Mouse (Mus musculus) intestine, embryonic 15.5 days (tissue): ENCODE results near the gene Stpg1. TPM values are rescaled to one million over a fixed set of nuclear protein-coding genes. Genes with fewer than 3 reads are reported as not detected.

Experiments
- ATAC-seq: fragments of 200-750 bp; cut with Nextera tagmentation; 2 replicates; pipeline ENCODE4 v1.8.0; 2017; ENCODE audit warnings: moderate TSS enrichment, moderate library complexity
- H3K27ac ChIP-seq: fragments of 300-500 bp; sonication (generic); 2 replicates; pipeline ENCODE4 v1.5.1; 2015; ENCODE audit warnings: mild to moderate bottlenecking, inconsistent platforms
- H3K27me3 ChIP-seq: fragments of 300-500 bp; sonication (generic); replicated peaks from 2 replicates; pipeline ENCODE4 v1.6.1; 2015; ENCODE audit warnings: inconsistent platforms
- H3K36me3 ChIP-seq: fragments of 300-500 bp; sonication (generic); 2 replicates; pipeline ENCODE4 v1.6.1; 2015; ENCODE audit warnings: inconsistent platforms
- H3K4me1 ChIP-seq: fragments of 300-500 bp; sonication (generic); replicated peaks from 2 replicates; pipeline ENCODE4 v1.6.1; 2015; ENCODE audit warnings: inconsistent platforms
- H3K4me2 ChIP-seq: fragments of 300-500 bp; sonication (generic); replicated peaks from 2 replicates; pipeline ENCODE4 v1.6.1; 2015; ENCODE audit warnings: mild to moderate bottlenecking, inconsistent platforms
- H3K4me3 ChIP-seq: fragments of 300-500 bp; sonication (generic); replicated peaks from 2 replicates; pipeline ENCODE4 v1.5.1; 2015; ENCODE audit warnings: inconsistent platforms
- H3K9ac ChIP-seq: fragments of 300-500 bp; sonication (generic); 2 replicates; pipeline ENCODE4 v1.6.1; 2015; ENCODE audit warnings: inconsistent platforms
- H3K9me3 ChIP-seq: fragments of 300-500 bp; sonication (generic); 2 replicates; pipeline ENCODE4 v1.6.1; 2016; ENCODE audit warnings: inconsistent platforms
- WGBS: fragments of 180-500 bp; shearing (Covaris S2); methylation state at CpG from one replicate; pipeline ENCODE4 v1.1.7; 2015; 5-methylcytosine and 5-hydroxymethylcytosine counted together
- polyA plus RNA-seq: library from polyadenylated mRNA; unstranded; fragments of >200 nt; fragmentation: Nextera tagmentation; extraction: Ambion mirVana; gene quantifications from 2 replicates; pipeline ENCODE4 v1.2.1, GENCODE M21; 2015

Stpg1 gene
- 0.24 and 0.30 TPM in 2 replicates for polyA plus RNA-seq

DNA sequence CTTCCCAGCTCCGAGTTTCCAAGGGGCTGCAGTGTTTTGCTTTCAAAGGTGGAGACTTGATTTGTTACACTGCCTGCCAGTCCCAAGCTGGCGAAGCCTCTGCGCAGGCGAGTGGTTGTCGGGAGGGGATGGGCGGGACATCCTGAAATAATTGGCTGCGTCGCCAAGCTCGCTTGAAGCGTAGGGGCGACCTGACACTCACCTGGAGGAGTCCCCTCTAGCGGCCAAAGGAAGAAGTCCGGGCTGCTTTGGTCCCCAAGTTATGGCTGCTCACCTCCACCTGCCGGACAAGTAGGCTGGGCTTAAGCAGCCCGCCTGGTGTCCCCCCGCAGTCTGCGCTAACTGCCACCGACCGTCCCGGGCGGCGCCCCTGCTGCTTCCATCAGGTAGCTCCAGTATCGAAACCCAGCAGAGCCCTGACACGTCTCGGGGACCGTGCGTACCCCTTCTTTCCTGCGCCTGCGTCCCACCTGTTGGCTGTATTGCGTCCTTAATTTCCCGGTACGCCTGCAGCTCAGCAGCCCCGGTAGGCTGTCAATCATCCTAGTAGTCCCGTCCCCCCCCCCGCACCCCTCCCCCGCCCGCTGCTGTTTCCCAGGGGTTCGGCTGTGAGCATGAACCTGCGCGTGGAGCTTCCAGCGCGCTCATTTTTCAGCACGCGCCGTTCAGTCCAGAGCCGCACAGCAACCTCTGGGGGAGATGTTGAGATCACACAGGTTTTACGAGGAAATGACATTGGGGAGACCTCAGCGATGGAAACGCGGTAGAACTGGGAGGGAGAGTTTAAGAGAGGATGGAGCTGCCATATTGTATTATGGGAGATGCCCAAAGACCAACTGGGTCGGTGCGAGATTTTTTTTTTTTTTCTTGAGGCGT lies at the start of gene Stpg1, which contains the start of gene Nipal3:
Gene Stpg1 (plus strand): TSS at position 270 of the 876 bp plus-strand sequence.
Gene Nipal3 (minus strand): TSS at position 518 of the 876 bp plus-strand sequence.
- Histone ChIP-seq H3K27me3 (no peaks in the 10 kb centered on the region), H3K36me3 (no peaks in the 10 kb centered on the region), H3K4me3 (peak within 1 kb of the TSS; percentile 72), H3K27ac (peak within 1 kb of the TSS; percentile 85), H3K4me1 (peaks cover 13% of the 10 kb centered on the region), H3K9ac (peak within 1 kb of the TSS; percentile 59), H3K9me3 (no peaks in the 10 kb centered on the region), H3K4me2 (peak within 1 kb of the TSS; percentile 94)
- peak; percentile 96 for ATAC-seq
- WGBS, result under 1% methylated on average over 53 of the region's 53 CpGs

DNA sequence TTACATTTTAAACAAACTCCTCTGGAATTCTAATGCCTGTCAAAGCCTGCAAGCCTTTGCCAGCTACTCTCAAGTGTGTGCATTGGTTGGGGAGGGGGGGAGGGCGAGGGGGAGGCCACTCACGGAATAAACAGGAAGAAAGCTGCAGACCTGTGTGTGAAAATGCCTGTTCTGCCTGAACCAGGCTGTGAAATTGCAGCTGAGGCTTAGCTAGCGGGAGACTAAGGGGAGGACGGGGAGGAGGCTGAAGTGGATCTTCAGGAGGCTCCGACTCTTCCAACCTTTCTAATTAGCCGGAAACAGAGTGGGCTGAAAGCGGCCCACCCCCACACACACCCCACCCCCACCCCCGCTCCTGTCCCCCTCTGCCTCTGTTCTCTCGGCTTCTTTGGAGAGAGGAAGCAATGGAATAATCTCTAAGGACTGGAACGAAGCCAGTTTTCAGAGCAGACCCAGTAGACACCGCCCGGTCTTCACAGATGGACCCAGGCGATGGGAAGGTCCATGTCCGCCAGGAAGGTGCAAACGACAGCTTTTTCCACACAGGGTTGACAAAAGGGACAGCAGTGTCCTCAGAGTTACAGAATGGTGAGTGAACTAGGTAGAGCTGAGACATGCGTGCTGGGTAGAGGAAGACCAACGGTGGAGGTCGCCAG lies 43.1 kb upstream of the Stpg1 start:
- H3K4me2 ChIP-seq, result peak overlapping the region; percentile 49
- H3K36me3 ChIP-seq, result no peaks in the 10 kb centered on the region
- no peaks in the 10 kb centered on the region for H3K9me3 ChIP-seq
- H3K27me3 ChIP-seq, result no peaks in the 10 kb centered on the region
- H3K4me3 ChIP-seq, result no peak overlapping the region
- H3K27ac ChIP-seq, result peak overlapping the region; percentile 48; the same call in 1 of the 2 replicates
- 30% methylated on average over 18 of the region's 18 CpGs for WGBS
- no peak for ATAC-seq
- H3K9ac ChIP-seq, result 0 out of 2 replicates have a peak overlapping the region, but pooled peaks have one; percentile 8
- H3K4me1 ChIP-seq, result peaks cover 34% of the 10 kb centered on the region

DNA sequence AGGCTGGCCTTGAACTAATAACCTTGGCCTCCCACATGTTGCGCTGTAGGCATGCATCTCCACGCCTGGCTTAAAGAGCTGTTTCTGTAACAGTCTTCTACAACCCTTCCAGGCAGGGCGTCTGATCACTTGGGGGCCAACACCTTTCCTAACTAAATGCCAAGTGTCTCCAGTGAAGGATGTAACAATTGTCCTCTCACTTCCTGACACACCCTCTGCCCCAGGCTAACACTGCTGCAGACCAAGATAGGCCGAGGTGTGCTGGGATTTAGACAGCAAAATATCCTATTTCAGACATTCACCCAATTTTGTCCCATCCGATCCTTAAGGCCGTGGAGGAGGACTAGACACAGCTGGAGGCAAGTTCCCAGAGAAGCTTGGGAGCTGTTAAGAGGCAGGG lies 41.4 kb upstream of the Stpg1 start:
- no peak overlapping the region for H3K9ac ChIP-seq
- no peak overlapping the region; the same call in 1 of the 2 replicates for H3K4me2 ChIP-seq
- no peaks in the 10 kb centered on the region for H3K36me3 ChIP-seq
- peak overlapping the region; percentile 86 for H3K27ac ChIP-seq
- H3K4me1 ChIP-seq, result peaks cover 34% of the 10 kb centered on the region
- WGBS, result 48% methylated on average over 6 of the region's 6 CpGs
- H3K27me3 ChIP-seq, result no peaks in the 10 kb centered on the region
- peak; percentile 82 for ATAC-seq
- H3K4me3 ChIP-seq, result no peak overlapping the region
- no peaks in the 10 kb centered on the region for H3K9me3 ChIP-seq

DNA sequence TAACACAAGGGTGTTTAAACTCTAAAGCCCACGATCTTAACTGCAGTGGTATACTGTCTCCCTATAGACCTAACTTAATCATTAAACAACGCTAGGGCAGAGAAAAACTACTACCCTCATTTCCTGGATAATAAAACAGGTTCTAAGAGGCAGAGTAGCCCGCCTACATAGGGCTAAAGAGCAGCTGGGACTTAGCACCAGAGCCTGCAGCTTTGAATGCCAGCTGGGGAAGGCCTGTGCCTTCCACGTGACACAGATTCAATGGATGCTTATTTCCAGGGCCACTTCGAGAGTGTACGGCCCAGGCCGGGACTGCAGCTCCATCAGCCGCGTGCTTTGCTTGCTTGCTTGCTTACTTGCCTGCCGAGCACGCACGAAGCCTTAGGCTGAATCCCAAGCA lies 41.0 kb upstream of the Stpg1 start:
- Histone ChIP-seq H3K36me3 (no peaks in the 10 kb centered on the region), H3K9me3 (no peaks in the 10 kb centered on the region), H3K4me1 (peaks cover 34% of the 10 kb centered on the region), H3K4me3 (no peak overlapping the region), H3K4me2 (peak overlapping the region; percentile 30), H3K27ac (peak overlapping the region; percentile 86), H3K9ac (no peak overlapping the region), H3K27me3 (no peaks in the 10 kb centered on the region)
- peak; percentile 95 for ATAC-seq
- WGBS, result 29% methylated on average over 12 of the region's 12 CpGs

DNA sequence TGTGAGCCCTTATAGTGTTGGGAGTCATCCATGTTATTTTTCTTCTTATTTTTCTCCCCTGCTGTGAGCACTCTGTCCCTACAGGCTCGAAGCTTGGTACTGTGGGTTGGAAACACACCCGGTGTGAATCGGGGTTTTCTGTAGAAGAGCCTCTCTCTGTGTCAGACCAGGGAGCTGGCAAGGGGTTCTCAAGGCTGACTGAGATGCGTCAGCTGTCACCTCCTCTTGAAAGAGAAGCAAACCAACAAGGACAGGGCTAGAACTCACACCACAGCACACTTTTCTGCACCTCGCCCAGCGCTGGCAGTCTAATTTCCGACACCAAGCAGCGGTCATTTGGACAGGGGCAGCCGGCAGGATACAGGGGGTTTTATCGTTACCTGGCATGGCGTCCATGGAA lies 31.2 kb upstream of the Stpg1 start:
- H3K27me3 ChIP-seq, result no peaks in the 10 kb centered on the region
- H3K4me3 ChIP-seq, result no peak overlapping the region
- H3K36me3 ChIP-seq, result no peaks in the 10 kb centered on the region
- H3K27ac ChIP-seq, result no peak overlapping the region
- no peak overlapping the region for H3K9ac ChIP-seq
- WGBS, result 94% methylated on average over 11 of the region's 11 CpGs
- H3K4me2 ChIP-seq, result no peak overlapping the region
- no peak for ATAC-seq
- no peaks in the 10 kb centered on the region for H3K9me3 ChIP-seq
- no peaks in the 10 kb centered on the region for H3K4me1 ChIP-seq

DNA sequence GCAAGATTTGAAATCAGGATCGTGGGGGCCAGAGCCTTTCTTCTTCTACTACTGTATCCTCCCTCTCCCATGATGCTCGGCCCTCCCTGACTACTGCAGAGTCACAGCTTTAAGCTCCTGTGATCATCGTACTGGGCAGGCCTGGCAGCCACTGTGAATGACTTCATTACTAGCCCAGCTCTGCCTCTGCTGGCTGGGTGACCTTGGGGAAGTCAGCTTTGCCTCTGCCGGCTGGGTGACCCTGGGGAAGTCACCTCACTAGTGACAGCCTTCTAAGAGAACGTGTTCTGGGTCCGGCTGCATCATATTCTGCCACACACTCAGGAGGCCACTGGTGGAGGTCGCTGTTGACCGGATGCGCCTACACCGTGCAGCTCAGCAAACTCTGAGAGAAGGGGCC lies 16.7 kb upstream of the Stpg1 start:
- H3K4me3 ChIP-seq, result no peak overlapping the region
- ATAC-seq, result no peak
- H3K9me3 ChIP-seq, result no peaks in the 10 kb centered on the region
- H3K27me3 ChIP-seq, result no peaks in the 10 kb centered on the region
- WGBS, result 85% methylated on average over 10 of the region's 10 CpGs
- H3K27ac ChIP-seq, result no peak overlapping the region
- no peak overlapping the region for H3K9ac ChIP-seq
- H3K36me3 ChIP-seq, result no peaks in the 10 kb centered on the region
- H3K4me2 ChIP-seq, result no peak overlapping the region
- H3K4me1 ChIP-seq, result no peaks in the 10 kb centered on the region

DNA sequence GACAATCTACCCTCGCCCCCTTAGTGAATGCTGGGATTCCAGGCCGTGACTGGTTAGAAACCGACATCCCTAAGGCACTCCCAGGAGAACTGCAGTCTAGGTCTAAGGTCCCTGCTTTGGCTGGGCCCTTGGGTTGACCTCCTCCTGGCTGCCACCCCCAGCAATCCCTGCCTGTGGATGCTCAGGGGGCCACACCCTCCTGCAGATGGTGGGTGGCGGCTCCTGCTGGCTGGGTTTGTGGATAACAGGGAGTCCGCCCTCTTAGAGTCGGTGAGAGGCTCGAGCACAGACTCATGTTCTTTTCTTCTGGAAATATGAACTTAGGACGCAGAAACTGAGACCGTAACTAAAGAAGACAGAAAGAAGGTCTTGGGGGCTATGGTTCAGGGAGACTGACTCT lies 14.2 kb upstream of the Stpg1 start:
- H3K9ac ChIP-seq, result no peak overlapping the region
- H3K4me2 ChIP-seq, result no peak overlapping the region
- 81% methylated on average over 9 of the region's 9 CpGs for WGBS
- H3K9me3 ChIP-seq, result no peaks in the 10 kb centered on the region
- no peaks in the 10 kb centered on the region for H3K4me1 ChIP-seq
- no peaks in the 10 kb centered on the region for H3K36me3 ChIP-seq
- H3K27me3 ChIP-seq, result no peaks in the 10 kb centered on the region
- no peak overlapping the region for H3K27ac ChIP-seq
- no peak for ATAC-seq
- no peak overlapping the region for H3K4me3 ChIP-seq

DNA sequence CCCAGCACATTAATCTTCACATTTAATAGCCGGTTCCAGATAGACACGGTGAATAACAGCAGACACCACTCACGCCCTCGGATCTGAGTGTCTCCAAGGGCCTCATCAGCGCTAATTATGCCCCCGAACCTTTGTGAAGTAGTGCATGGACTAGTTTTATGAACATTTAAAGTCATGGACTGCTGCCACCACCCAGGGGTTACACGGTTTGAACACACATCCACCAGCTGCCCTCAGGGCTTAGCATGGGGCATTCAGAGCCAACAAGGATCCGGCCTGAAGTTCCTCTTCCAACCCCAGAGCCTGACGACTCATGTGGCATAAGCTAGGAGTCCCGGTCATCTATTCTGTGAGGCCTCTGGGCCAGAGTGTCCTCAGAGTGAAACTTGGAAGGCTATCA lies 9.5 kb upstream of the Stpg1 start:
- H3K9ac ChIP-seq, result no peak overlapping the region
- no peak overlapping the region for H3K4me2 ChIP-seq
- H3K9me3 ChIP-seq, result no peaks in the 10 kb centered on the region
- ATAC-seq, result 0 out of 2 replicates have a peak, but pooled peaks have one; percentile 28
- H3K4me3 ChIP-seq, result no peak overlapping the region
- no peaks in the 10 kb centered on the region; the same call in 1 of the 2 replicates for H3K36me3 ChIP-seq
- no peaks in the 10 kb centered on the region for H3K27me3 ChIP-seq
- WGBS, result 51% methylated on average over 10 of the region's 10 CpGs
- H3K4me1 ChIP-seq, result no peaks in the 10 kb centered on the region
- no peak overlapping the region for H3K27ac ChIP-seq

DNA sequence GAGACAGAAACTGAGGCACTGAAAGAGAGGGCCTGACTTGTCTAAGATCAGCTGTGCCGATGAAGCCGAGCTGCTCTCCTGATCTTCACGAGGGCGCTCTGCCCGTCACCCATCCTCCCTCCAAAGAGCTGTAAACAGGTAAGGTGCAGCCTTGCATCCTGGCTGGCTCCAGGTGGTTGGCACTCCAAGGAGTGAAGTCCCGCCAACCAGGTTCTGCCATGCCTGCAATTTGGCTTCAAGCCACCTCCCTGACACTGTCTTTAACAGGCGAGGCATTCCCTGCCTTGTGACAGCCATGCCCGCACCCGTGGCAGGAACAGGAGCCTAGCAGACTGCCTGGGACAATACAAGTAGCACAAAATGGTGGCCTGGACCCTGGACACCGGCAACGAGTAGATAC lies 8.2 kb upstream of the Stpg1 start:
- Histone ChIP-seq H3K4me3 (no peak overlapping the region), H3K4me1 (no peaks in the 10 kb centered on the region), H3K4me2 (no peak overlapping the region), H3K27me3 (no peaks in the 10 kb centered on the region), H3K9ac (no peak overlapping the region), H3K36me3 (no peaks in the 10 kb centered on the region; the same call in 1 of the 2 replicates), H3K27ac (no peak overlapping the region), H3K9me3 (no peaks in the 10 kb centered on the region)
- WGBS, result 91% methylated on average over 11 of the region's 11 CpGs
- no peak for ATAC-seq

DNA sequence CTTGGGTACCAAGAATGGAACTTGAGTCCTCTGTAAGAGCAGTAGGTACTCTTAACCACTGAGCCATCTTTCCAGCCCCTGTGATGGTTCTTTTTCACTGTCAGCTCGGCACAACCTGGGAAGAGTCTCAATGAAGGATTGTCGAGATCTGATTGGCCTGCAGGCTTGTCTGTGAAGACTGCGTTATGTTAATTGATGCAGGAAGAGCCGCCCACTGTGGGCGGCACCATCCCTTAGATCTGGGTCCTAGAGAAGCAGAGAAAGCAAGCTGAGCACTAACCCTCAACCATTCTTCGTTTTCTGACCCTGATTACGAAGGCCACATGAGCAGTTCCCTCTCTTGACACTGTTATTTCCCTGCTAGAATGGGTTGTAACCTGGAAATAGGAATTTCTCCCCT lies 5.3 kb upstream of the Stpg1 start:
- Histone ChIP-seq H3K36me3 (no peaks in the 10 kb centered on the region; the same call in 1 of the 2 replicates), H3K9me3 (no peaks in the 10 kb centered on the region), H3K9ac (no peak overlapping the region), H3K27me3 (no peaks in the 10 kb centered on the region), H3K27ac (no peak overlapping the region), H3K4me2 (no peak overlapping the region), H3K4me1 (peaks cover 6% of the 10 kb centered on the region; the same call in 1 of the 2 replicates), H3K4me3 (no peak overlapping the region)
- ATAC-seq, result no peak
- 91% methylated on average over 7 of the region's 7 CpGs for WGBS

DNA sequence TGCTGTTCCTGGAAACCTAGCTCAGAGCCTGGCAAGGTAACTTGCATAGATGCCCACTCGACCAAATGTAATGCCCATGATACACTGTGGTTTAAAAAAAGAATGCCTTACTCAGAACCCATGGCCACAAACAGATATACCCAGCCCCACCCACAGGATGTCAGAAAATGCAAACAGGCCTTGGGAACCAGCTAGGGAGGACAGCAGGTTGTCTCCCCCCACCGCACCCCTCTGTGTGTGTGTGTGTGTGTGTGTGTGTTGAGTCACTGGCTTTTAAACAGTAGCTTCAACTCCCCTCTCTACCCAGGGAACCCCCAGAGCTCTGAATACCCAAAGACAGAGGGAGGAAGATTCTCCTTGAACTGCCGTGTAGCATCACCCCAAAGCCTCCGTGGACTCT lies 1.3 kb upstream of the Stpg1 start:
- H3K27ac ChIP-seq, result no peak overlapping the region
- H3K9ac ChIP-seq, result 0 out of 2 replicates have a peak overlapping the region, but pooled peaks have one; percentile 42
- H3K4me2 ChIP-seq, result peak overlapping the region; percentile 94
- no peaks in the 10 kb centered on the region; the same call in 1 of the 2 replicates for H3K36me3 ChIP-seq
- no peaks in the 10 kb centered on the region for H3K9me3 ChIP-seq
- ATAC-seq, result no peak
- 51% methylated on average over 4 of the region's 4 CpGs for WGBS
- H3K4me1 ChIP-seq, result peaks cover 13% of the 10 kb centered on the region
- H3K4me3 ChIP-seq, result peak overlapping the region; percentile 72
- no peaks in the 10 kb centered on the region for H3K27me3 ChIP-seq
